In the genomic region with DNA sequence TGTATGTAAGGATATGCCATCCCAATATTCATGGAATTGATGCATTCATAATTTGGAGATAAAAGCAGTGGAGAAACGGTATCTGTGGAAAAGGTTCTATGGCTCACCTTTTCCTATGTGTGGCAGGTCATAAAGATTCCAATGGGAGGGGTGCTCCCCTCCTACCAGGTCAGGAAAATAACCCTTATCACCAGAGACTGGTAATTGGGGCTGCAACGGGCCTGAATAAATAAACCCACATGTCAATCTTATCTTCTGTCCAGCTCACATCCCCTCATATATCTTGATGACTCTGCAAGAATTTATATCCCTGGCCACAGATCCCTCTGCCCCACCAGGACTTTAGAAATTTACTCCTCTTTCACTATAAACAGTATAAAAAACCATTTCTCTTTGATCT, we compare ENCODE assay signal across 21 mouse cellular contexts.
A peak's percentile ranks its signal among the peaks of the same experiment; 100 is the strongest.
DNase-seq lines count a peak whose midpoint lies in the region; ATAC-seq and TF ChIP-seq lines count a peak whose summit lies in the region.
"Had no signal": no experiment of that assay in that cellular context is flagged by ENCODE, and none has a peak within 500 bp of the region (broad histone marks: within the 10 kb centered on the region; RNA-seq: fewer than 3 reads in every experiment).

No protein-coding gene starts in this region.

- H3K4me1 ChIP-seq in intestine, embryonic 15.5 days (replicated peaks) = no peaks in the 10 kb centered on the region
- no peaks in the 10 kb centered on the region for H3K4me1 ChIP-seq in intestine, postnatal 0 days (replicated peaks; ENCODE audit: control insufficient read depth, insufficient read depth, low read length)
- H3K4me1 ChIP-seq in intestine, embryonic 16.5 days (ENCODE audit: control insufficient read depth, insufficient read depth, low read length) = no peaks in the 10 kb centered on the region; the same call in 1 of the 2 replicates
- H3K4me1 ChIP-seq in heart, embryonic 11.5 days (ENCODE audit: control insufficient read depth, insufficient read depth, low read length) = no peaks in the 10 kb centered on the region
- H3K4me1 ChIP-seq: embryonic facial prominence, embryonic 15.5 days had no signal

- no peak overlapping the region for H3K4me2 ChIP-seq in intestine, embryonic 15.5 days (replicated peaks)
- H3K4me2 ChIP-seq in intestine, postnatal 0 days (replicated peaks; ENCODE audit: low read depth) = no peak overlapping the region
- H3K4me2 ChIP-seq in intestine, embryonic 16.5 days (ENCODE audit: low read depth, low read length) = no peak overlapping the region
- no peak overlapping the region for H3K4me2 ChIP-seq in heart, embryonic 11.5 days
- H3K4me2 ChIP-seq: embryonic facial prominence, embryonic 13.5 days; embryonic facial prominence, embryonic 15.5 days; forebrain, embryonic 12.5 days had no signal

- 18% methylated on average over 2 of the region's 2 CpGs for WGBS in intestine, embryonic 15.5 days
- WGBS in intestine, postnatal 0 days = 9% methylated on average over 2 of the region's 2 CpGs
- 20% methylated on average over 2 of the region's 2 CpGs for WGBS in intestine, embryonic 16.5 days
- WGBS in heart, embryonic 11.5 days (ENCODE audit: insufficient replicate concordance) = 17% methylated on average over 2 of the region's 2 CpGs

- no peak for TF ChIP-seq CTCF in intestine, postnatal 0 days (IDR thresholded peaks at IDR 0.05; ENCODE audit: low read depth)

- H3K4me3 ChIP-seq in intestine, embryonic 15.5 days (replicated peaks) = no peak overlapping the region
- H3K4me3 ChIP-seq in intestine, postnatal 0 days (ENCODE audit: low read depth, low read length) = no peak overlapping the region
- H3K4me3 ChIP-seq in intestine, embryonic 16.5 days (ENCODE audit: low read length) = no peak overlapping the region
- H3K4me3 ChIP-seq in heart, embryonic 11.5 days (ENCODE audit: low read depth, low read length) = no peak overlapping the region
- H3K4me3 ChIP-seq: embryonic facial prominence, embryonic 13.5 days; embryonic facial prominence, embryonic 15.5 days; erythroblast, embryonic 14.5 days; forebrain, embryonic 10.5 days; forebrain, embryonic 12.5 days had no signal

- H3K36me3 ChIP-seq in intestine, embryonic 15.5 days = no peaks in the 10 kb centered on the region
- no peaks in the 10 kb centered on the region for H3K36me3 ChIP-seq in intestine, postnatal 0 days (ENCODE audit: control insufficient read depth, insufficient read depth)
- no peaks in the 10 kb centered on the region for H3K36me3 ChIP-seq in intestine, embryonic 16.5 days (ENCODE audit: control insufficient read depth, insufficient read depth, low read length)
- no peaks in the 10 kb centered on the region for H3K36me3 ChIP-seq in heart, embryonic 11.5 days (ENCODE audit: control insufficient read depth, insufficient read depth, low read length)
- H3K36me3 ChIP-seq: embryonic facial prominence, embryonic 13.5 days; embryonic facial prominence, embryonic 15.5 days; forebrain, embryonic 10.5 days; forebrain, embryonic 12.5 days had no signal

- H3K27me3 ChIP-seq in intestine, embryonic 15.5 days (replicated peaks) = no peaks in the 10 kb centered on the region
- no peaks in the 10 kb centered on the region for H3K27me3 ChIP-seq in intestine, postnatal 0 days (replicated peaks; ENCODE audit: control insufficient read depth, insufficient read depth, low read length)
- H3K27me3 ChIP-seq in intestine, embryonic 16.5 days (replicated peaks; ENCODE audit: control insufficient read depth, insufficient read depth, low read length) = no peaks in the 10 kb centered on the region
- no peaks in the 10 kb centered on the region for H3K27me3 ChIP-seq in heart, embryonic 11.5 days (ENCODE audit: control insufficient read depth, insufficient read depth, low read length)
- H3K27me3 ChIP-seq: embryonic facial prominence, embryonic 13.5 days; embryonic facial prominence, embryonic 15.5 days; forebrain, embryonic 12.5 days had no signal

- ATAC-seq in intestine, embryonic 15.5 days = peak; percentile 69
- ATAC-seq in intestine, postnatal 0 days = no peak
- ATAC-seq in intestine, embryonic 16.5 days = peak; percentile 65
- no peak for ATAC-seq in heart, embryonic 11.5 days (replicated peaks; ENCODE audit: insufficient number of reproducible peaks, low FRiP score, low TSS enrichment)
- ATAC-seq: forebrain, embryonic 14.5 days; forebrain, embryonic 16.5 days had no signal

- H3K9me3 ChIP-seq in intestine, embryonic 15.5 days = no peaks in the 10 kb centered on the region
- no peaks in the 10 kb centered on the region for H3K9me3 ChIP-seq in intestine, postnatal 0 days (ENCODE audit: control insufficient read depth)
- no peaks in the 10 kb centered on the region for H3K9me3 ChIP-seq in intestine, embryonic 16.5 days (ENCODE audit: control insufficient read depth, low read length)
- no peaks in the 10 kb centered on the region for H3K9me3 ChIP-seq in heart, embryonic 11.5 days (replicated peaks; ENCODE audit: control insufficient read depth, low read length)
- H3K9me3 ChIP-seq: embryonic facial prominence, embryonic 13.5 days; embryonic facial prominence, embryonic 15.5 days; forebrain, embryonic 10.5 days; forebrain, embryonic 12.5 days had no signal

- DNase-seq in right cerebral cortex, postnatal 10 days (ENCODE audit: low spot score in 2 of 2) = no peak
- DNase-seq: adrenal gland, adult 2 months; adrenal gland, postnatal 10 days; adrenal gland, postnatal 25 days; cerebellum, adult 11 months; cerebellum, adult 18-20 months; cerebellum, adult 8-10 months; cerebellum, adult 9-11 months; cerebellum, postnatal 14 days; embryo, embryonic 11 days had no signal

- no peak overlapping the region for H3K27ac ChIP-seq in intestine, embryonic 15.5 days
- no peak overlapping the region for H3K27ac ChIP-seq in intestine, postnatal 0 days (ENCODE audit: low read depth, low read length)
- no peak overlapping the region for H3K27ac ChIP-seq in intestine, embryonic 16.5 days (ENCODE audit: low read length)
- no peak overlapping the region for H3K27ac ChIP-seq in heart, embryonic 11.5 days (ENCODE audit: low read depth, low read length)
- H3K27ac ChIP-seq: embryonic facial prominence, embryonic 13.5 days; embryonic facial prominence, embryonic 15.5 days; forebrain, embryonic 12.5 days had no signal

- no peak overlapping the region for H3K9ac ChIP-seq in intestine, embryonic 15.5 days
- H3K9ac ChIP-seq in intestine, postnatal 0 days (ENCODE audit: low read depth, low read length) = no peak overlapping the region
- H3K9ac ChIP-seq in intestine, embryonic 16.5 days (ENCODE audit: low read depth, low read length) = no peak overlapping the region
- no peak overlapping the region for H3K9ac ChIP-seq in heart, embryonic 11.5 days (ENCODE audit: low read depth, low read length)
- H3K9ac ChIP-seq: embryonic facial prominence, embryonic 13.5 days; embryonic facial prominence, embryonic 15.5 days; forebrain, embryonic 12.5 days had no signal

Comparison
In these comparisons a context has a peak if more than half of its experiments do, and no peak if none do; other contexts are left out.
1. ATAC-seq: peak in intestine, embryonic 15.5 days (single experiment) and intestine, embryonic 16.5 days (single experiment); none in intestine, postnatal 0 days (single experiment) and heart, embryonic 11.5 days (single experiment).